Mouse (Mus musculus) megakaryocyte progenitor cell, adult 5-6 weeks (primary cell): ENCODE measurements at regions not wholly inside any gene's neighbourhood (a gene's known extent, or its start where the extent isn't known, plus 50 kb on each side); places are given as distances from the start of the nearest gene placed in this dataset.
"Not testable (repeated sequence)": the region's sequence is repeated elsewhere in the genome, so short reads cannot be mapped to it uniquely, and the experiment has no call there.

Experiments
- ATAC-seq: replicated peaks from 2 replicates; pipeline ENCODE4 v1.8.0; 2016; ENCODE audit warnings: mild to moderate bottlenecking, moderate TSS enrichment, inconsistent platforms; ENCODE audit not compliant: poor library complexity

GRCm38 (mm10) chr19:27694478-27694877 lies 264.9 kb upstream of the Pum3 start:
- no peak for ATAC-seq

DNA sequence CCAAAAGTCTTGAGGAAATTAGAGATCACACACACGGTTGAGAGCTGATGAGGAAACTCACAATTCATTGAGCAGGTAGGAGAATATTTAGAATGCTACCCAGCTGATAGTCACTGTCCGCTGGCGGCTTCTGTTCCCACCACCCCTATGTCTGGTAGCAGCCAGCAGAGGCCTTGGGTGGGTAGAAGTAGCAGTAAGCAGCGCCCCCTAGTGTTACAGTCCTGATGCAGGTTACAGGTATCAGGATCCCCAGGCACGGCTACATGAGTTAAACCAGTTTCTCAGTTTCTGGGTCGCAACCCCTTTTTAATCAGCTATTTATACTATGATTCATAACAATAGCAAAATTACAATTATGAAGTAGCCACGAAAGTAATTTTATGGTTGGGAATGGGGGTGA lies 264.1 kb upstream of the Pum3 start:
- ATAC-seq: no peak

GRCm38 (mm10) chr19:27692944-27693343 lies 263.3 kb upstream of the Pum3 start:
- ATAC-seq: no peak

DNA sequence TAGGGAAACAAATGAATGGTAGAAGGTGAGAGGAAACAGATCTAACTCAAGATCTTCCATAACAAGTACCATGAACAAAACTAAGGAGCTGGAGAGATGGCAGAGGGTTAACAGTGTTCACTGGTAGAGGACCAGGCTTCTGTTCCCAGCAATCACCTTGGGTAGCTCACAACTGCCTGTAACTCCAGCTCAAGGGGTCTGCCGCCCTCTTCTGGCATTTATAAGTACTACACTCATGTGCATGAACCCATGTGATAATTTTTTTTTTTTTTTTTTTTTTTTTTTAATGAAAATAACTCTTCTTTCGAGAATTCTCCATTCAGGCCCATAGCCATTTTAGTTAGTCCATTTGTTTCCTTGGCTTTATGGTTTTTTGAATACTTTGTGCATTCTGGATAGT lies 253.8 kb upstream of the Pum3 start:
- ATAC-seq: peak; percentile 42; the same call in 1 of the 2 replicates

GRCm38 (mm10) chr19:27679427-27679826 lies 249.8 kb upstream of the Pum3 start:
- no peak for ATAC-seq

GRCm38 (mm10) chr19:27672679-27673190 lies 243.1 kb upstream of the Pum3 start:
- ATAC-seq: no peak

DNA sequence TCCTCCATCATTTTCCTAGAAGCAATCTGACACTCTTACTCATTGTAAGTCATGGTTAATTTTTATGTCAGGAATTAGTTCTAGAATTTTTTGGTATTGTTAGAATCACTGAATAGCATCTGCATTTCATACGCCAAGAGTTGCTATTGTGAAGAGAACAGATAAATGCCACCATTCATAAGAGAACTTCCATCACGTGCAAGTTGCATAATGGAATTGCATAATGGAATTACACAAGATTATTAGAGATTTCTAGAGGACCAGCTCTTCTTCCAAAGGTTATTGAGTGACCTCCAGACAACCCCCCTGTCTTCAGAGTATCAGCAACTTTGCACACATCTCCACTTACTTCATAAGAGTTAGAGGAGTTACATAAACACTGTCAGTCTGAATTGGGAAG lies 233.7 kb upstream of the Pum3 start:
- no peak for ATAC-seq

- ATAC-seq: no peak
These were observed 211.4 kb upstream of the Pum3 start for GRCm38 (mm10) chr19:27641001-27641400.

GRCm38 (mm10) chr19:27633105-27633504 lies 203.5 kb upstream of the Pum3 start:
- no peak for ATAC-seq

DNA sequence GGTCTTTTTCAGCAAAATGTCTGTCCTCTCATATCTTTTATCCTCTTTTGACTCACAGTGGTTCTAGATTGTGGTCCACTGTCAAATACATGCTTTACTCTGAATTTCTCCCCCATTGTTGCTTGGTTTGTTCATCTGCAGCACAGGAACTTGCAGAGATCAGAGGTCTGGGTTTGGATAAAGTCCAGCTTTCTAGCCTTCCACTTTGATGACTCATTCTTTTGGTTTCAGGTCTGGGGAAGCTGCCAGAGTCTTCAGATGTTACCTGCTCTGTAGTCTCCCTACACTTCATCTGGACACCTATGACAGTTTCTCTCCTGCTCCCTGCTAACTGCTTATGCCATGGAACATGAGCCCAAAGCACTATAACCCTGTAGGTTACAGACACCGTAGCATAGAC lies 198.0 kb upstream of the Pum3 start:
- ATAC-seq: no peak

- no peak for ATAC-seq
These were observed 187.9 kb upstream of the Pum3 start for GRCm38 (mm10) chr19:27617522-27617921.

GRCm38 (mm10) chr19:27606933-27607332 lies 177.3 kb upstream of the Pum3 start:
- ATAC-seq: no peak

DNA sequence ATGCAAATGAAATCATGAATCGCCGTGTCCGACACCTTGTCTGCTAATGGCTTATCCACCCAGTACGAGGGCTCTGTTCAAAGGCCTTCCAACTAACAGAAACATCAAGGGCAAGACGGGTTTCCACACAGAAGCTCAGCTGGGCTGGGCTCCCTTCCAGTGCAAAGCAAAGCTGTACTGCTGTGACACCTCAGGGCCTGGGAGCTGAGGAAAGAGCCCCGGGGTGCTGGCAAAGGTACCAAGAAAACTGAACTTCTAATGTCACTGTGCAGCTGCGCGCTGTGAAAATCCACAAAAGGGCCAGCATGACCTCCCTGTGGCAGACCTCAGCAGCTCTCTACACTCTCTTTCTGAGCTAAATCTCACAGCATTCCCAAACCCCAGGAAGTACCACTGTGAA lies 173.7 kb upstream of the Pum3 start:
- no peak for ATAC-seq

DNA sequence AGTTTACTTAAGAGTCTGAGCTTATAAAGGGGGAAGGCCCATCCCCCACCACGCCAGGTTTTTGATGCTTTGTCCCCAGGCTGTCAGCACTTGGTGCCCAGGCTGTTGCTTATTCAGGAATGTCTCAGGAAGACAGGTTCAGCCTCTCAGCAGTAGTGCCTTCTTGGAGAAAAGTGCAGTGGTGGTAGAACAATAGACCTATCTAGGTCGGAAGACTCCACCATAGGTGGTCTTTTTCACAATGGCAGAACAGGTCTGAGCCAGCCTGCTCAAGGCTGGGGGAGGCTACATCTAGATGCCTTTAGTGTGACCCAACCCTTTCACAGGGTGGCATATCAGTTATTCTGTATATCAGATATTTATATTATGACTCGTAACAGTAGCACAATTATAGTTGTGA lies 171.9 kb upstream of the Pum3 start:
- ATAC-seq: no peak

DNA sequence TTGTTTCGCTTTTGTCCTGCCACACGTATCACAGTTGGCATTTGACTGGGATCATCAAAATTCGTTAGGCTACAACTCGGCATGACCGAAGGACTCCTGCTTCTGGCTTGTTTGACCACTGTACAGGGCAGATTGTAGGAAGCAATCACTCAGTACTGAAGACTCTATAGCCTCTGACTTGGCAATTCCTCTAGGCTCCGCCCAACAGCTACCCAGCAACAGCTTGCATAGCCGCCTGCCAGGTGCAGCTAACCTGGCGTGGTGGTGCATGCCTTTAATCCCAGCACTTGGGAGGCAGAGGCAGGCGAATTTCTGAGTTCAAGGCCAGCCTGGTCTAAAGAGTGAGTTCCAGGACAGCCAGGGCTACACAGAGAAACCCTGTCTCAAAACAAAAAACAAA lies 170.8 kb upstream of the Pum3 start:
- ATAC-seq: not testable (repeated sequence)

GRCm38 (mm10) chr19:27599639-27600308 lies 170.1 kb upstream of the Pum3 start:
- ATAC-seq: no peak

GRCm38 (mm10) chr19:27598350-27598749 lies 168.7 kb upstream of the Pum3 start:
- no peak for ATAC-seq

DNA sequence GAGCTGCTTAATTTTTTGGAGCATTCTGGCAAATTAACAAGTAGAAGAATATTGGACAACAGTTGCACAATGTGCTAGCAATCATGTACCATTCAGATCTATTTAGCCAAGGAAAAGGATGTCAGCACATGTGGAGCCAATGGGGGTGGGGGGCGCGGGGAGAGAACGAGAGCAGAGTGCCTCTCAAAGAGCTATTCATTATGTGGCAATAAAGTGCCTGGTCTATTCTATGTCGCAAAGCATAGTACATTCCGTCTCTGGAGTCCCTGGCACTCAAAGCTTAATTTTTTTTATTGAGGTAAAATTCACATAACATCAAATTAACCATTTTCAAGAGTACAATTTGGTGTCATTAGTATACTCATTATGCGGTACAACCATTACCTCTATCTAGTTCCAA lies 155.9 kb upstream of the Pum3 start:
- ATAC-seq: no peak

GRCm38 (mm10) chr19:27582111-27582500 lies 152.5 kb upstream of the Pum3 start:
- no peak for ATAC-seq

DNA sequence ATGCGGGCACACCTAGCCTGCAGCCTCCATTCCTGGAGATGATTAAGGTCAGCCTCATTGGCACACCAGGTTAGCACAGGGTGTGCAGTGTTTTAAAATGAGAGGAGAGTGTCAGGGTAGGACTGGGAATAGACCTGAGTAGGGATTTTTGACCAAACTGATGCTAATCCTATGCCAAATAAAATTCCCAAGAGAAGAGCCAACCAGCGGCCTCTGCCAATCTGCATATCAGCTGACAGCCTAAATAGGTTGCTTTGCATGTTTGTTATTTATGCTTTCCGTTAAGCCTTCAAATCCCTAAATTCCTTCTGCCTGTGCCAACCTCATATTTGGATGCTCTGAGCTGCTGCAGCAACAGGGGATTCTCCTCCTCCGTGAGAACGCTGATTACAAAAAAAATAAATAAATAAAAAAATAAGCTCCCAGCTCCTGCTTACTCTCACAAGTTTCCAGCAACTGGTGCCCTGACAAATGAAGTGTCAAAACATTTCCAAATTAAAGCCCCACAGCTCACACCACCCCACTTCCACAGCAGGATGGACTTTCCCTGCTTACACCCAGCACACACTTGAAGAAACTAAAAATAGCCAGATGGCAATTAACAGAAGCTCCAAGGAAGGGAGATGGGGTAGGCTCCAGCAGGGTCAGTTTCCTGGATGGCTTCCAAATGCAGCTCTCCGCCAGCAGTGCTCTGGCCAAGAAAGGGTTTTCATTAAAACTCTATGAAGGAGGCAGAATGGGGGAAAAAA lies 151.9 kb upstream of the Pum3 start:
- no peak for ATAC-seq

GRCm38 (mm10) chr19:27576478-27576877 lies 146.9 kb upstream of the Pum3 start:
- no peak for ATAC-seq

DNA sequence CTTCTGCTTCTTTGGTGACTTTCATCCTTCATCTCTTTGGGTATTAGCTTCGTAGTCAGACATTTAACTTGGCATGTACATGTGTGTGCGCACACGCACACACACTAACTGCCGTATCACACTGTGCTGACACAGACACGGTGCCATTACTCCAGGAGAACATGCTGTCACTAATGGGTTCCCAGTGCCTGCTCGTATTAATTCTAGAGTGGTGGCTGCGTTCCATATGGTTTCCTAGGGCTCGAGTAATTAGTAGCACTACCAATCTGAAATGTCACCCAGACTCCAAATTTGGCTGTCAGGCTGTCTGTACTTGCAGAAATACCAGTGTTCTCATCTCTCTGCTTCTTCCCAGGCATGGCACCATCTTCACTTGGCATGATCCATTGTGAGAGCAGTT lies 137.3 kb upstream of the Pum3 start:
- no peak for ATAC-seq

- no peak for ATAC-seq
These were observed 136.4 kb upstream of the Pum3 start for GRCm38 (mm10) chr19:27566060-27566459.
